Mouse (Mus musculus): Measurements from ENCODE around the gene Atl3.

The Atl3 gene

DNA sequence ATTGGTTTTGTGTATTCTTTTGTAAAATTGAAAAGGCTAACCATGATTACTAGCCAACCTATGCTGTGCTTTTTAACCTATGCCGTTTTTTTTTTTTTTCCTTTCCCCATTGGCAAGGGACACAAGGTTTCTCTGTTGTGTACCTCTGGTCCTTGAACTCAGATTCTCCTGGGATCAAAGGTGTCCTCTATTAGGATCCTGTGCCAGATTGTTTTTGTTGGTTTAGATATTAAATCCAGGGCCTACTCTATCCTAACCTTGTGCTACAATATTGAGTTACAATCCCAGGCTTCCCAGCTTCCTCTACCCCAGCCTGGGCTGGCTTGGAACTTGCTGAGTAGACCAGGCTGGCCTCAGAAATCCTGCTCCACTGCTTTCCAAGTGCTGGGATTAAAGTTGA is 6.9 kb downstream of the Atl3 start:
- no peak for DNase-seq

GRCm38 (mm10) chr19:7502432-7502831 is 8.6 kb downstream of the Atl3 start:
- no peak for DNase-seq

GRCm38 (mm10) chr19:7506321-7506720 is 12.5 kb downstream of the Atl3 start:
- no peak for DNase-seq

- peak in 1 of 2 experiments; percentile 26 for DNase-seq
Observed at GRCm38 (mm10) chr19:7508026-7508425, 14.2 kb downstream of the Atl3 start.

DNA sequence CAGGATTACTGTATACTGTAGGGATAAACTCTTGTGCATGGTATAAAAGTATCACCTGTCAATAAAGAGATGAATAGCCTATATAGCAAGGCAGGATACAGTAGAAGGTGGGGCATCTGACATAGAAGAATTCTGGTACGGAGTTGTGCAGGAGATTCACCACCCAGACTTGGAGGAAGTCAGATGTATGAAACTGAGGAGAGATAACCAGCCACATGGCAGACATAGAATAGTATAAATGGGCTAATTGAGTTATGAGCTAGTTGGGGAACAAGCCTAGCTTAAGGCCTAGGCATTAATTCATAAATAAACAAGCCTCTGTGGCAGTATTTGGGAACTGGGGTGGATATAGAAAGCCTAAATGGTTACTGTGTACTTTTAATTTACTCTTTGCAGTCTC is 22.6 kb downstream of the Atl3 start:
- no peak for DNase-seq

- DNase-seq = no peak
Observed at GRCm38 (mm10) chr19:7521619-7522018, 27.8 kb downstream of the Atl3 start.

GRCm38 (mm10) chr19:7522856-7523255 is 29.0 kb downstream of the Atl3 start:
- DNase-seq = no peak

- peak; percentile 30 to 40 for DNase-seq
Observed at GRCm38 (mm10) chr19:7523292-7523691, 29.5 kb downstream of the Atl3 start.

GRCm38 (mm10) chr19:7523781-7524180 is 29.9 kb downstream of the Atl3 start:
- no peak for DNase-seq

DNA sequence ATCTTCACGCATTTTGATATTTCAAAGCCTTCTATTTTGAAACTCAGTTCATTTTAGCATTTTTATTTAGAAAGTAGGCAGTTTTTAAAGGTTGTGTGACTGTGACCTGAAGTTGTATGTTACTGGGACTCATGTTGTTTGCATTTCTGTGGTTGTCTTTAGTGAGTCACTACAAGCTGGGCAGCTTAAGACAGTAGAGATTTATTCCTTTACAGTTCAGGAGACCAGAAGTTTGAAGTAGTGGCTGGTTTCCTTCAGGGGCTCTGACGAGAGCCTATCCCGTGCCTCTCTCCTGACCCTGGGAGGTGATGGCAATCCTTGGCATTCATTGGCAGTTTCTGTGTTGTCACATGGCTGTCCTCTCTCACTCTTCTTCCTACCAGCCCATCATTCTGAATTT is 31.0 kb downstream of the Atl3 start:
- no peak for DNase-seq

GRCm38 (mm10) chr19:7528639-7529428 is 35.0 kb downstream of the Atl3 start:
- peak; percentile 81 to 85 for DNase-seq

GRCm38 (mm10) chr19:7531906-7532305 is 38.1 kb downstream of the Atl3 start:
- no peak for DNase-seq

DNA sequence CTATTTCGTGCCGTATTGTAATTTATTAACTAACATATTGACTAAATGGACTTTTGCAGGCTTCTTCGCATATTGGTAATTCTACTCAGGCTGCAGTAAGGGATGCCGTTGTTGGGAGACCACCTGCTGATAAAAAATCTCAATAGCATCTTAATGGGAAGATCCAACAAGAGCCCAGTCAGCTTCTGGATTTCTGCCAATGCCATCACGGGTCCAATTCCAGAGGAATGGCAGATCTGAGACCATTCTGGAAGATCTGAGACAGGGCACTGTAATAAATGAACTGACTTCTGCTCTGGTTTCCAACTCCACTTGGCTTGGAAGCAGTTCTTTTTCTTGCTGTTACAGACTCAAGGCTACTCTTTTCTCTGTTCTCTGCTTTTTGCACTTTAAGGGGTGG is 40.1 kb downstream of the Atl3 start:
- DNase-seq = peak; percentile 68 to 72

DNA sequence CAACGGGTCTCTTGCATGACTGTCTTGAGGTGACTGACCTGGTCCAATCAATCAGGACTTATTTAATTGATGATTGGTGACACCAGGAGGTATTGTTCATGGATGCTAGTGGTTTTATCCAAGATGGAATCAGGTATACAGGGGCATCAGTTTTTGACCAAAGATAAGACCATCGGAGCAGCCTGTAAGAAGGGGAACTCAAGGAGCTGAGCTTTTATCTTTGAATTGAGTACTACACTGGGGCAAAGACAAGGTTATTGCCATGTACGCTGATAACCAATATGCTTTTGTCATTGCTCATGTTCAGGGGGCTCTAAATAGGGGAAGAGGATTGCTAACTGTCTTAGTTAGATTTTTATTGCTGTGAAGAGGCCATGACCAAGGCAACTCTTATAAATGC is 55.1 kb downstream of the Atl3 start:
- DNase-seq = no peak

- DNase-seq = no peak
Observed at GRCm38 (mm10) chr19:7551550-7552300, 57.9 kb downstream of the Atl3 start.

DNA sequence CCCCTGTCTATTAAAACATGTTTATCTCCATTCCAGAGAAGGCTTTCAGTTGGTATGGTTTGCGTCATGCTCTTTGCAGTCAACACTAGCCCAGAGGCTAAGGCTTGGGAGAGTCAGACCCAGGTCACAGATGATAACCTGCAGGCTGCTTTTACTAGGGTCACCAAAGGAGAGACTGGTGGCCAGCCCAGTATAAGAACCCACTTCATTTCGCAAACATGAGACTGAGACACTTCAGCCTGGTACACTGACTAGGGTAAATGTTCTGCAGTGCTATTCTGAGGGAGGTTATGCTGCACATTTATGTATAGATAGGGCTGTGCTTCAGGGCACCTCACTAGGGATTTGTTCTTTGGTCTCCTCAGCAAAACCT is 58.4 kb downstream of the Atl3 start:
- DNase-seq = no peak

- DNase-seq = no peak
Observed at GRCm38 (mm10) chr19:7553441-7553840, 59.6 kb downstream of the Atl3 start.

DNA sequence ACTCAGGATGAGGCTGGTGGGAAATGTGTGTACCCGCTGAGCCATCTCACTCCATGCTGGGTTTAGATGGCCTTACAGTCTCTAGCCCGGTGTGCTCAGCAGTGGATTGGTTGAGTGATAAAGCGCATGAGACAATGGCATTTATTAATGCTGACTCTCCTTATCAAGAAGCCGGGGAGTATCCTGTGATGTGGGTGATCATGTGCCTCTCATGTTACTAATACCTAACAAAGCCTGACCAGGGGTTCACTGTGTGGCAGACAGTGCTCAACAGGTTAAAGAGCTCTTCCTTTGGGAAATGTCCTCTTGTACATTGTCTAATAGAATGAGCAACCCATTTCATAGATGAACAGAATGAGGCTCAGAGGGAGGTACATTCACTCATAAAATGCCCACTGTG is 61.0 kb downstream of the Atl3 start:
- DNase-seq = no peak

DNA sequence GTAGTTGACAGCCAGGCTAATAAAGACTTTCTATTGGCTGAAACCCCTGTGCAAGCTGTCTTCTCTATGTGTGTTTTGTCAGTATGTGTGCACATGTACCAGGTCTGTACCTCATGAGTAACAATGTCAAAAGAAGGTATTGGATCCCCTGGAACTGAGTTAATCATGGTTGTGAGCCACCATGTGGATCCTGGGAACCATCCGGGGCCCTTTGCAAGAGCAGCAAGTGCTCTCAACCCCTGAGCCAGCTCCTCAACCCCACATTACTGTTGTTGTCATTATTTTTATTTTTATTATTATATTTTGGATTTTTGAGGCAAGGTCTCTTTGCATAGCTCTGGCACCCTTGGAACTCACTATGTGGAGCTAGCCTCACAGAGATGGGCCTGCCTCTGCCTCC is 62.8 kb downstream of the Atl3 start:
- DNase-seq = no peak

GRCm38 (mm10) chr19:7557328-7557822 is 63.5 kb downstream of the Atl3 start, which contains the start of gene Pla2g16:
Gene Pla2g16, plus strand, starts transcription at chr19:7557459.
- peak; percentile 59 to 73 for DNase-seq

DNA sequence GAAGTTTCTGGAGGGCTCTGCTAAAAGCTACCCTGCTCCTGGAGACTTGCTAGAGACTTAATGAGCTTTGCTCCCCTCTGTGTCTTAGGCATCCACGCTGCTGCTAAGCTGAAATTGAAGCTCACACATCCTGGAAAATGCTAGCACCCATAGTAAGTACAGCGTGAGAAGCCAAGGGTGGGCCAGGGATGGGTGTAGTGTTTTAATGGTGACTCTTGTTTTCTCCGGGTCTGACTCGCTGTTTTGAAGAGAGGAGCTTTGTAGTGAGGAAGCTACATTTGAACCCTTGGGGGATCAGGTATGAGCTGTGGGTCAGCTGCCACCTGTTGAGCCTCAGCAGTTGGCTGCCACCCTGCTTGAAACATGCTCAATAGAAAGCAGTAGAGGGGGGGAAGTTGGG is 64.0 kb downstream of the Atl3 start:
- no peak for DNase-seq

- no peak for DNase-seq
Observed at GRCm38 (mm10) chr19:7558675-7559074, 64.8 kb downstream of the Atl3 start.

DNA sequence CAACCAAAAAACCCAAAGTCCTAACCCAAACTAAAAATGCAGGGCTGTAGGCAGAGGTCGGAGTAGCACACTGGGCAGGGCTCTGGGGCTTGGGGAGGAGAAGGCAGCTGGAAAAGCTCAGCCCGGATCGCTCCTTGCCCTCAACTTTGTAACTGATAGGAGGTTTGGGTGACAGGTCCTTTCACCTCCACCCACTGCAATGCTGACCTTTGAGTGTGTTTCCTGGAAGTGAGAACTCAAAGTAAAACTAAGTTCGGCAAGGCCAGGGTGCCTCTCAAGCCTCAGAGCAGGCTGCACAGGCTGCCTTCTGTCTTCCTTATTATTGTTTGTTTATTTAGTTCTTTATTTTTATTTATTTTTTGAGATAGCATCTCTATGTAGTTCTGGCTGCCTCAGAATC is 66.1 kb downstream of the Atl3 start:
- DNase-seq = no peak

- no peak for DNase-seq
Observed at GRCm38 (mm10) chr19:7561456-7561855, 67.6 kb downstream of the Atl3 start.
